Mouse (Mus musculus) neutrophil, adult 65 days (primary cell): ENCODE data around the gene Tas2r130. TPM values are rescaled to one million over a fixed set of nuclear protein-coding genes. Genes with fewer than 3 reads are reported as not detected.

Experiments used
- total RNA-seq: library from RNA; stranded (reverse); gene quantifications from 2 replicates; pipeline ENCODE4 v1.2.4, GENCODE M21; 2023

The Tas2r130 gene
- total RNA-seq, result not detected in 2 replicates

GRCm38 (mm10) chr6:131630812-131631211 lies at the start of gene Tas2r130:
Gene Tas2r130 (minus strand): TSS chr6:131630912.

GRCm38 (mm10) chr6:131678786-131679185 lies 48.1 kb upstream of the Tas2r130 start, which contains the start of gene Tas2r106:
Gene Tas2r106 (minus strand): TSS chr6:131678886.

GRCm38 (mm10) chr6:131660049-131660448 lies 29.3 kb upstream of the Tas2r130 start, which contains the start of gene Tas2r107:
Gene Tas2r107 (minus strand): TSS chr6:131660149.

Other genes starting within 250 kb of the Tas2r130 start
- gene Ybx3, start 242.4 kb downstream of the Tas2r130 start, total RNA-seq, result 58.5 and 74.9 TPM in 2 replicates
- gene 5430401F13Rik, start 144.5 kb downstream of the Tas2r130 start, total RNA-seq, result not detected in 2 replicates
- gene Gm6619, start 144.5 kb downstream of the Tas2r130 start, total RNA-seq, result not detected in 2 replicates
- not detected in 2 replicates for gene Tas2r107, start 29.2 kb upstream of the Tas2r130 start, total RNA-seq
- not detected in 2 replicates for gene Tas2r106, start 48.0 kb upstream of the Tas2r130 start, total RNA-seq
- gene Tas2r104, start 54.8 kb upstream of the Tas2r130 start, total RNA-seq, result not detected in 2 replicates
- not detected in 2 replicates for gene Tas2r105, start 56.6 kb upstream of the Tas2r130 start, total RNA-seq
- not detected in 2 replicates for gene Tas2r114, start 59.2 kb upstream of the Tas2r130 start, total RNA-seq